Mouse (Mus musculus): ENCODE results near the gene Ddx3y. TPM values are rescaled to one million over a fixed set of nuclear protein-coding genes. Genes with fewer than 3 reads are reported as not detected.

Ddx3y gene
- polyA plus RNA-seq, 1 experiment from 2014 or later, result not detected

- ATAC-seq, result no peak
- Histone ChIP-seq H3K9ac (replicated peaks) (no peak overlapping the region), H3K27me3 (ENCODE audit: insufficient read depth, low read length) (no peaks in the 10 kb centered on the region), H3K4me3 (ENCODE audit: low read depth, low read length) (peak overlapping the region; percentile 55; the same call in 1 of the 2 replicates), H3K36me3 (replicated peaks; ENCODE audit: insufficient read depth, low read length) (no peaks in the 10 kb centered on the region), H3K9me3 (ENCODE audit: low read length) (no peaks in the 10 kb centered on the region), H3K4me1 (ENCODE audit: insufficient read depth) (no peaks in the 10 kb centered on the region), H3K4me2 (ENCODE audit: low read depth, low read length) (peak overlapping the region; percentile 50; the same call in 1 of the 2 replicates), H3K27ac (ENCODE audit: low read depth) (no peak overlapping the region)
- WGBS (ENCODE audit: insufficient replicate concordance), result 46% methylated on average over 5 of the region's 5 CpGs
- DNase-seq, result no peak
- no peak for TF ChIP-seq CTCF (IDR thresholded peaks at IDR 0.05; ENCODE audit: low read depth)
- no peak for TF ChIP-seq EP300 (IDR thresholded peaks at IDR 0.05; ENCODE audit: low read depth)
Measured at GRCm38 (mm10) chrY:1244421-1244820, 42.0 kb downstream of the Ddx3y start.

- Histone ChIP-seq H3K36me3 (replicated peaks; ENCODE audit: insufficient read depth, low read length) (no peaks in the 10 kb centered on the region), H3K4me2 (ENCODE audit: low read depth, low read length) (no peak overlapping the region), H3K9me3 (ENCODE audit: low read length) (no peaks in the 10 kb centered on the region), H3K4me1 (ENCODE audit: insufficient read depth) (no peaks in the 10 kb centered on the region), H3K9ac (replicated peaks) (no peak overlapping the region), H3K27me3 (ENCODE audit: insufficient read depth, low read length) (no peaks in the 10 kb centered on the region), H3K4me3 (ENCODE audit: low read depth, low read length) (no peak overlapping the region), H3K27ac (ENCODE audit: low read depth) (no peak overlapping the region)
- WGBS (ENCODE audit: insufficient replicate concordance), result 80% methylated on average over 7 of the region's 7 CpGs
- no peak for DNase-seq
- TF ChIP-seq EP300 (IDR thresholded peaks at IDR 0.05; ENCODE audit: low read depth) (no peak), CTCF (IDR thresholded peaks at IDR 0.05; ENCODE audit: low read depth) (no peak)
- ATAC-seq, result no peak
Measured at GRCm38 (mm10) chrY:1220001-1220400, 66.4 kb downstream of the Ddx3y start.

Other genes starting within 250 kb of the Ddx3y start
- not detected in 2 replicates for gene Uty, start 40.9 kb downstream of the Ddx3y start, polyA plus RNA-seq (2015; fragmentation: Nextera tagmentation; extraction: Ambion mirVana)
- not detected in 2 replicates for gene Usp9y, start 173.2 kb upstream of the Ddx3y start, polyA plus RNA-seq (2015; fragmentation: Nextera tagmentation; extraction: Ambion mirVana)

All from liver, postnatal 0 days (tissue).